Mouse (Mus musculus): Measurements from ENCODE around the gene Mta2.
"Not testable (repeated sequence)": the region's sequence is repeated elsewhere in the genome, so short reads cannot be mapped to it uniquely, and the experiment has no call there.

Mta2 gene

DNA sequence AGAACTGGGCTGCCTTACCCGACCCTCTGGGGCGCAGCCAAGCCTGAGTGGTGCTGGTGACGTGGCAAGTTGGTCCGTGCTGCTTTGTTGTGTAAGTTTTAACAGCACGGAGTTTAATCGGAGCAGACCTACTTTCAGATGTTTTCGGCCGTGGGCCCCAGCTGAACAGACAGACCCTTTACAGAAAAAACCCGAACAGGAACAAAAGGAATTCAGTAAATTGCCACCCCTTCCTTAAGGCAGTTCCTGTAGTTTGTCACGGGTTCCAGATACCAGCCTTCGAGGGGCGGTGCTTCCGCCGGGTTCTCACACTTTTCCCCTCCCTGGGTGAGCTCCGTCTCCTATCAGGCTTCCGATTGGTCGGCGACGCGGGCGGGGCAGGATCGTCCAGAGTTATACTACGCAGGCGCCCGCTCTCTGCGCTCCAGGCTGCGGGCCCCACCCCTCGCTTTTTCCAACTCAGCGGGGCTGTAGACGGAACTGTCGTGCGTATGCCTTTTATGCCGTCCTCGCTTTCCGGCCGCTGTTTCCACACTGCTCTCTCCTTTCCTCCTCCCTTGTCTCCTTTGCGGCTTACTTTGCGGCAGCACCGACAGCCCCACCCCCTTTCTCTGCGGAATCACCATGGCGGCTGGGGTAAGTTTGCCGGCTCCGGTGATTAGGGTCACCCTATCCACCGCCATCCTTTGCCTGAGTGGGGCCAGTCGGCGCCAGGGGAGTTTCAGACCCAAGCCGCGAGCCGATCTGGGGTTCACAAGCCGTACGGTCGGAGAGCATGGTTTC lies 25.1 kb downstream of the Mta2 start, which contains the start of gene Eef1g:
Eef1g (plus strand) TSS at position 452 of the 783 bp plus-strand sequence.
- DNase-seq (ENCODE audit: low read depth, low spot score): peak; percentile 99

DNA sequence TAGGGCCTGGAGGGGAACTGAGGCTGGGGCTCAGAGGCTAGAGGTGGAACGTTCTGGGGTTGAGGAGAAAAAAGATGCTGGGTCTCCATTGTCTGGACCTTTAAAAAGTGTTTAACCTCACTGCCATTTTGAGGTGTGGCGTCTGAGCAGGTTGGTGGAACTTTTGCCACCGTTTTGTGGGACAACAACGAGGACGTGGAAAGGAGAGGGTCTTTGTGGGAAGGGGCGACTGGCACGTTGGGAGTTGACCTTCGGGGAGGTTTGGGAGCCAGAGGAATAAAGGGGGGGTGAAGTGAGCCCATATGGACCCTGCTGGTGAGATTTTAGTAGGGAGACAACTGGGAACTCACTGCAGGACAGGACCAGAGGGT lies 25.7 kb downstream of the Mta2 start:
- no peak for DNase-seq (ENCODE audit: low read depth, low spot score)

DNA sequence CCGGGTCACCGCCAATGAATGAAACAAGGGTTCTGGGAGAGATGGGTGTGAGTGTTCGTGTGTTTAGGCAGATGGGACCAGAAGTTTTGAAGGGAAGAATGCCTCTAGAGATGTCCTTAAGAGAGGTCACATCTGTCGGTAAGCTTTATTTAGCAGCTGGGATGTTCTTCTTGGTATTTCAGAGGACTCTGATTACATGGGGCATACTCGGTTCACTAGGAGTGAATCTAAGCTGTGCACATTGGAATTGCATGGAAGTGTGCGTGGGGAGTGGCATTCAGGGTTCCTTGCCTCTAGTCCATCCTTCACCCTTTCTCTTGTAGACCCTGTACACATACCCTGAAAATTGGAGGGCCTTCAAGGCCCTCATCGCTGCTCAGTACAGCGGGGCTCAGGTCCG lies 26.2 kb downstream of the Mta2 start:
- DNase-seq (ENCODE audit: low read depth, low spot score): peak; percentile 38

DNA sequence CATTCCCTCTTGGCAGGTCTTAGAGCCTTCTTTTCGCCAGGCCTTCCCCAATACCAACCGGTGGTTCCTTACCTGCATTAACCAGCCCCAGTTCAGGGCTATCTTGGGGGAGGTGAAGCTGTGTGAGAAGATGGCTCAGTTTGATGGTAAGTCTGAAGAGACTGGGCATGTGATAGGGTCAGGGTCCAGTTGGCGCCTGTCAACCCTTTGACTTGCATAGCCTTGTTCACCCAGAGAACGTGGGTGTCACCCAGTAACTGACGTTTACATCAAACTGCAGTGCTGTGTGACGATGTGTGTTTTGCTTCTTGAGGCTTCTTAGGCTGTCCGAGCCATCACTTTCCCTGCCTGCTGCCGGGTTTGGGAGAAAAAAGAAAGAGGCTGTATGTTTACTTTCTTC lies 30.8 kb downstream of the Mta2 start:
- DNase-seq (ENCODE audit: low read depth, low spot score): not testable (repeated sequence)

DNA sequence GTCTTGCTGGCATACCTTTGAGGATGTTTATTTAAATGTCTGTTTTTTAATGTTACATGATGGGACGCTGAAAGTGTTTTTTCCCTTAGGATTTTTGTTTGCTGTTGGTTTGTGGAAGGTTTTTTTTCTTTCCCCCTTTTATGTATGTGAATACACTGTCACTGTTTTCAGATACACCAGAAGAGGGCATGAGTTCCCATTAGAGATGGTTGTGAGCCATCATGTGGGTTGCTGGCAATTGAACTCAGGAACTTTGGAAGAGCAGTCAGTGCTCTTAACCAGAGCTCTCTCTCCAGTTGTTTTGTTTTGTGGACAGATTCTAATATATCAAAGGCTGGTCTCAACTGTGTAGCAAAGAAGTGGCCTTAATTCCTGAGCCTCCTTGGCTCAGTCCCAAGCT lies 33.0 kb downstream of the Mta2 start:
- no peak for DNase-seq (ENCODE audit: low read depth, low spot score)

DNA sequence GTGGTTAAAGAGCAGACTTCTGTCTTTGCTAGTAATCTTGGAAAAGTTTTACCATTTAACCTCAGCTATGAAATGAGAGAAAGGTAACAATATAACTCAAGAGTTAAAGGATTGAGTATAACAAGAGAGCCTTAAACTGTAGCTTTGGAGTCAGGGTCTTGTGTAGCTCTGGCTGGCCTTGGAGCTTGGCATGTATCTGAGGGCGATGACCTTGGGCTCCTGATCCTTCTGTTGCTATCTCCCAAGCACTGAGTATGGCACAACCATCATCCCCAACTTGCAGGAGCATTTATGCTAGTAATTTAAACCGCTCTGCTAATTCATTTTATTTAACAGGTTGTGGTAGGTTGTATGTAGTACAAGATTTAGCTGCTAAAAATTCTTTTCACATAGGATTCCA lies 33.8 kb downstream of the Mta2 start:
- DNase-seq (ENCODE audit: low read depth, low spot score): no peak

DNA sequence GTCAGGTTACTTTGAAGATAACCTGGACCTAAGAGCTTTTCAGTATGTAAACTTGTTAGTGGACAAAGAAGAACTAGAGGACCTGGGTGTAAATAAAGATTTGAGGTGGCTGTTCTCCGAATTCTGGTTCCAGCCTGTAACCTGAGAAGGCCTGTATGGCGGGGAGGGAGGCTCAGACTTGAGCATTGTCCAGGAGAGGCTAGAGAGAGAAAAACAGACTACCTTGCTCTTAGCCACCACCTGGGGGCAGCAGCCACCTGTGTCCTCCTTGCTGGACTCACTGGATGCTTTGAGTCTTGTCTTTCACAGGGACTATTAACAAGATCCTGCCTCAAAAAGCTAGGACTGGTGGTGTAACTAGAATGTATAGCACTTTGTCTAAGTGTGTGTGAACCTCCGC lies 34.9 kb downstream of the Mta2 start:
- peak; percentile 54 for DNase-seq (ENCODE audit: low read depth, low spot score)

DNA sequence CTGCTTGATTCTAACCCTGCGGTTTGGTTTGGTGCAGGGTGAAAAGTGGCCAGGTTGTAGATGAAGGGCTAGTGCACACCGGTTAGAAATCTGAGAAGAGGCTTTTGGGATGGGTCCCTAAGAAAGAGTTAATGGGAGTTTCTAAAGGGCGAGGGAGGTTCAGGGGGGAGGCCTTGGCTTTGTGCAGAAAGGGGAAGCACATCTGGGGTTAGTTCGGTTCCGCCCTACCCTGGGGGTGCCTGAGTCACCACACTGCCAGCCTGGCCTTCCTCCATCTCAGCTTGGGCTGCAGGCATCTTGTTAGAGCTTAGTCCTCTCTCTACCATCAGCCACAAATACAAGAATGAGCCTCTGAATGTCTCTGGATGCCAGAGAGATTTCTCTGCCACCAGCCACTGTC lies 39.1 kb downstream of the Mta2 start:
- DNase-seq (ENCODE audit: low read depth, low spot score): peak; percentile 34

DNA sequence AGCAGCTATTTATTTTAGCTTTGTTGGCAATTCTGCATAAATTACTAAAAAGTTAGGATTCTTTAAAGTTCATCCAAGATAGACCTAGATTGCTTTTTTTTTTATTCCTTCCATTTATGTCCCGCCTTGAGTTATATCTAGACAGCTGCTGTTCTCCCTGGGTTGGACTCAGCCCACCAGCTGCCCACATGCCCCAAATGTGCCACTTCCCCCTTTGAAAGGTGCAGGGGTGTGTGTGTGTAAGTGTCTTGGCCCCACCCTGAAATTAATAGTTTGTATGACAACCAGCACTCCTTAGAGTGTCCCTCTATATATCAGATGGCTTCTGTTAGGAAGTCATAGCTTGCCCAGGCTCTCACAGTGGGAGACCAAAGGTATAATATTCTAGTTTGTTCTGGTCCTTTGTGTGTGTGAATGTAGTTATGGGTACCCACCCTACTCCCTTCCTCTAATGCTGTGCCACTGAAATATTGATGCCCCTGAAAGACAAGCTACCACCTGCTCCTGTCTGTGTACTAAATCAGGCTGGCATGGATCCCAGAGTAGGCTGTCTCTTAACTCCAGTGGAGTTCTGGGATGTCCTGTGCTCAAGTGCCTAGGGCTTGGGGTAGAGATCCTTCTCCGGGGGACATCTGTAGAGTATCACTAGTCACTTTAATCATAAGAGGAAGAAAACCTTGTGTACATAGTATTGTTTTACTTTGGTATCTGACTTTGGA lies 39.9 kb downstream of the Mta2 start:
- DNase-seq (ENCODE audit: low read depth, low spot score): peak; percentile 30

DNA sequence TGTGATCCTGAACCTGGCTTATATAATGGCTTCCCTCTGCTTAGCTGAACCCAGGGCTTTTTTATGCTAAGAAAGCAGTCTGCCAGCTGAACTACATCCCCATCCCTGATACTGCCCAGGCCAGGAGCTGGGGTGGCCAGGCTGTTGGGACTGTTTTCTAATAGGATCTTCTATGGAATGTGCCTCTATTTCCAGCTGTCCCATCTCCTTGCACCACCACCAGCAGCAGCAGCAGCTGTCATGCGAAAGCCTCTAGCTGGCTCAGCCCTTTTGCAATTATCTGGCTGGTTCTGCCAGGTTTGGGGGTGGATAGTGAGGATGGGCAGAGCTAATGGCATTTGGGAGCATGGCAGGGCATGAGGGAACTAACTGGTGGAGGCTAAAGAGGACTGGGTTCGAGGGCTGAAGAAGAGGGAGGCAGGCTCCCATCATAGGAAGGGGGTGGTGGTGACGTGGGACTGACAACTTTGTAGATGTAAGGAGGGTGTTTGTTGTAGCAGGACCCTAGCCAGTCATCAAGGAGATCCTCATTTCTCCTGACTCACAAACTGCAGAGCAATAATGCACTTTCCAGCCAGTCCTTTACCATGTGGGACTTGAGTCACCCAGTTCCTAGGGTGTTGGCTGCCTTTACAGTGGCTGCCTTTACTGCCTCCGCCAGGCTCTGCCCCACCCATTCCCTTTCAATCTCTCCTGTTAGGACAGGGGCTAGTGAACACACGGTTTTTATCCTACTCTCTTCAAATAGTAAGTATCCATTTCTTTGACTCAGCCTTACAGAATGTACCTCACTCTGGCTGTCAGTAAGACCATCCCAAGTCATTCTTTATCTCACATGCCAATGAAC lies 40.9 kb downstream of the Mta2 start:
- no peak for DNase-seq (ENCODE audit: low read depth, low spot score)

DNA sequence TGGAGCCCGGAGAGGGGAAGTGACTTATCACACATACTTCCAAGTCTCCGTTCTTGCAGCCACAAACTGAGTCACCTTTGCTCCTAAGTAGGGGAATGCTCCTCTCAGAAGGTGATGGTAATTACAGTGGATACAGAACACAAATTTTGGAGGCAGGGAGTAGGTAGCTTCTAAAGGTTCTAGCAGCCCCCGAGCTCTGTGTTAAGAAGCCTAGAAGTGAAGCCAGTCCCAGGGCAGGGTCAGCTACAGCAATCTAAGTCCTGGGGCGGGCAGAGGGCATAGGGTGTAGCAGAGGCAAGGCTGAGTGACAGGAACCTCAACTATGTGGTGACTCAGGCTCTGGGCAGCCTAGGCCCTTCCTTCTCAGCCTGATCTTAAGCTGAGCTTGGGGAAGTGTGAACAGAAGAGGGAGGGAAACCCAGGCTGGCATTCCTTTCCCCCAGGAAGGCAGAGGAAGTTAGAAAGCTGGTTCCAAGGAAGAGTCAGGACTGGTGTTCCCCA lies 41.5 kb downstream of the Mta2 start:
- DNase-seq (ENCODE audit: low read depth, low spot score): no peak

DNA sequence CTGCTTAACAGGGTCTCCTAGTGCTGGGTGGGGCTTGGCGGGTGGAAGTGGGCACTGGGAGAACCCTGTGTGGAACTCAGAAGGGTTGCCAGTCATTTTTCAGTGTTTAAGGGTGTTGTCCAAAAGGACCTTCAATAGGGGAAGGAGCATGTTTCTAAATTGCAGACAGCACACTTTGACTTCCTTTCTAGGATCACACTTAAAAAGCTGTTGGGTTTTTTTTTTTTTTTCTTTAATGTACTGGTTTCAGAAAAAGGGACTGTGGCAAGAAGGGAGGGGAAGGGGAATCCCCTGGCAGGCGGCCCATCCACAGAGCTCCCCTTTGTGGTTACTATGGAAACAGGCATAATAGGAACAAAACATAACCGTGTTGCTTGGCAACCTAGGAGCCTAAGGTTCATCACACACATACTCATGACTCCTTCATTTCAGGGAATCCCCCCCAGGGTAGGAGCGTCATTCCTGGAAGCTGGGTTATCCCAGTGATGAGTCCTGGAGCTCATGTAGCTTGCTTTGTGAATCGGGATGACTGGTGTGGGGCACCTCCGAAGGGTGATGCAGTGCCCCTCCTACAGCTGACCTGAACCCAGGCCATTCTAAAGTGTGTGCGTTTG lies 42.7 kb downstream of the Mta2 start:
- peak; percentile 46 for DNase-seq (ENCODE audit: low read depth, low spot score)

DNA sequence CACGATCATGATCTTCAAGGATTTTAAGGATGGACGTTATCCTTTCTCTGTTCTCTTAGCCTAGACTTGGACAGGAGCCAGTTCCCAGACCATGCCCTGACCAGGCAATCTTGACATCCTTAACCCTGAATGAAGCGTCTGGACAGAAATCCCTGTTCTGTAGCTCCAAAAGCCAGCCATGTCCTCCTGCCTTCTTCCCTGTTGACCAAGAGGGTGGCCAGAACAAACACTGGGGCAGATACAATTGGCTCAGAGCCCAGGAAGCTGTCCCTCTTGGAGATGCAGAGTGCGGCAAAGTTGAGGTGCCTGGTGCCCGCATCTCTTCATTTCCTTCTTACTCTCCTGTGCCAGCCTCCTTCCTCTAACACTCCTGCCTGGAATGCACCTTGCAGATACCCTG lies 44.2 kb downstream of the Mta2 start:
- DNase-seq (ENCODE audit: low read depth, low spot score): no peak

DNA sequence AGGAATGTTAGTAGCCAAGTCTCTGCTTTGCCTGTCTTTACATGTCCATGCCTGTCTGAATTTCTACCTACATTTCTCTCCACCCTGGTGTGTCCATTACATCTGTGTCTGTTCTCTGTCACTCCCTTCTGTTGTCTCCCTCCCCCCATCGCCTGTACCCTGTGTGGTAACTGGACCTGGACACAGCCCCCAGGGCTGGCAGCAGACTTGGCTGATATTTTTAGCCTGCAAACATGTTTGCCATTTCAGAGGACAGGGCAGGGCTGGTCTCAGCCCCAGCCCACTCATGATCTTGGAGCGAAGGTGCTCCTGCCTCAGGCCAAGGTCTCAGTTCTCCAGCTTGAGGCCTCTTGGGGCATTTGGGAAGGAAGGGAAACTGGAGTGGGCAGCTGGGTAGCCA lies 46.1 kb downstream of the Mta2 start:
- no peak for DNase-seq (ENCODE audit: low read depth, low spot score)

DNA sequence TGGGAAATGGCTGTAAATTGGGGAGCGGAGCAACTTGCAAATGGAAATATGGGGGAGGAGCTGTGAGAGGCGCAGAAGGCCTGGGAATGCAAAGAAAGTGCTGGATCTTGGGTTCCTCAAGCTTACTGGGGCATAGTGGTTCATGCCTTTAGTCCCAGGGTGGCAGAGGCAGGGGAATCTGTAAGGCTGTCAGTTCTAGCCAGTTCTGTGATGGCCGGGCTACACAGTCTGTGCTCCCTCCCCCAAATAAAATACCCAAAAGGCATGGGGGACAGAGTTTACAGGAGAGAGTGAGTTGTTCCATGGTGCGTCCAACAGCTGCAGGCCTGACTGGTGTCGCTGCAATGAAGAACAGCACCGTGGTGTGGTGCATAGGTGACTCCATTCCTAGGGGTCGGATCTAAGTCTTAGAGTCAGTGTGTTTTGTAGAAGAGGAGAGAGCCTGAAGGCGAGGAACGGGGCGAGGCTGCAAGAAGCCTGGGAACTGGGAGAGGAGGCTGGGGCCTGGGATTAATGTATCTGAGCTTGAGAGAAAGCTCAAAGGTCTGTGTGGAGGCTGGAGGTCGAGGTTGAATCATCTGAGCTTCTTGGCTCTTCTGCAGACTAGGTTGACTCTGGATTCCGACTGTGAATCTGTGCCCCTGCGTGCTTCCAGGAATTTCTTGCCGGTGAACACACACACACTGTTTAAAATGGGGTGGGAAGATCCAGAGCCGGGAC lies 46.8 kb downstream of the Mta2 start:
- DNase-seq (ENCODE audit: low read depth, low spot score): no peak

DNA sequence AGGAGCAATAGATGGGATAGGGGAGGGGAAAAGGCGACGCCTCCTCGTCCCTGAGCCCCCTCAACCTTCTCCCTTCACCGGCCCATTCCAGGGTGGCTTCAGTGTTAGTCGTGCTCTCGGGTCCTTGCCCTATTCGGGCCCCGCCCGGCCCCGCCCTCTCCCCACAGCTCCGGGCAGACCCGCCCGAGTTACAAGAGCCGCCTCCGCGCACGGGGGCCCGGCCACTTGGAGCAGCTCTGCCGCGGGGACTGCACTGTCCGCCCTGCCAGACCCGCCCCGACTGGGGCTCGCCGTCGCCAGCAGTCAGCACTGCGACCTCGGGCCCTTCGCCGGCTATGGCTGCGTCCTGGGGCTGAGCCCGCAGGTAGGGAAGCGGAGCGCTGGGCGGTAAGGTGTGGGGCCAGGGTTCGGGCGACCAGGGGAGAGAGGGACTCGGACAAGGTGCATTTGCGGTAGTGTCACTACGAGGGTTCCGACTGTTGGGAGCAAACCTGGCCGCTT lies 47.4 kb downstream of the Mta2 start, which contains the start of gene Ahnak:
Ahnak (plus strand) TSS at position 219 of the 501 bp plus-strand sequence.
- peak; percentile 19 for DNase-seq (ENCODE audit: low read depth, low spot score)

DNA sequence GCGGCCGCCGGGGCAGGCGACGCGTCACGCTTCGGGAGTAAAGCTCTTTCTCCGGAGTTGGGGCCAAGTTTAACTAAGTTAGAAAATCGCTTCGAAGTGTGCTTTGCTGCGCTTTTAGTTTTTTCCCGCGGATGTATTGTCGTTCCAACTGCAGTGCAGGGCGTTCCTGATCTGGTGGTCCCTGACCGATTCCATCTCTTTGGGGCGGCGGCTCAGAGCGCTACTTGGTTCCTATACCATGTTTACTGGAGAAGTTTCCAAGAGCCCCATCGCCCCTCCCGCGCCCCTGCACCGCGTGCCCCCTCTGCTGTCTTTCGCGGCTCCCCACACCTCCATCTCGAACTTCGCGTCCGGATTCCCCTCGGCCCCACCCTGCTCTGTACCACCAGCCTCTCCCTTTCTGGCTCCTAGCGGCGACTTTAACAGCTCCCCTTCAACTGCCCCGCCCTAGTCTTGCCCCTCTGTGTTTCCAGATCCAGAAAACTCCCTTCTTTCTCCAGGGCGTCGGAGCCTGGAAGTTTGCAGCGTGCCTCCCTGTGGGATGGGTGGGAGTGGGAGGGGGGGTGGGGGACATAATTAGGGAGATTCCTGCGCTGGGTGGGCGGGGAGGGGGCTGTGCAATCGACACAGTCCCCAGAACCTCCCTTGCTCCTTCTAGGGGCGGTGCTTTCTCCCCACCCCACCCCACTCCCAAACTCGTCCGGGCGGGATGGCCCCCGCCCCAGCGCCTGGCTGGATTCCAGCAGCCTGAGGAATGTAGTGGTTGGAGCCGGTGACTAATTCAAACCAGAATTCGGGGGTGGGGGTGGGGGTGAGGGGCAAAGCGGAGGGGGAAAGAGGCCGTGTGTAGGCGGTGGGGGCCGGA lies 48.1 kb downstream of the Mta2 start:
- peak; percentile 25 for DNase-seq (ENCODE audit: low read depth, low spot score)

DNA sequence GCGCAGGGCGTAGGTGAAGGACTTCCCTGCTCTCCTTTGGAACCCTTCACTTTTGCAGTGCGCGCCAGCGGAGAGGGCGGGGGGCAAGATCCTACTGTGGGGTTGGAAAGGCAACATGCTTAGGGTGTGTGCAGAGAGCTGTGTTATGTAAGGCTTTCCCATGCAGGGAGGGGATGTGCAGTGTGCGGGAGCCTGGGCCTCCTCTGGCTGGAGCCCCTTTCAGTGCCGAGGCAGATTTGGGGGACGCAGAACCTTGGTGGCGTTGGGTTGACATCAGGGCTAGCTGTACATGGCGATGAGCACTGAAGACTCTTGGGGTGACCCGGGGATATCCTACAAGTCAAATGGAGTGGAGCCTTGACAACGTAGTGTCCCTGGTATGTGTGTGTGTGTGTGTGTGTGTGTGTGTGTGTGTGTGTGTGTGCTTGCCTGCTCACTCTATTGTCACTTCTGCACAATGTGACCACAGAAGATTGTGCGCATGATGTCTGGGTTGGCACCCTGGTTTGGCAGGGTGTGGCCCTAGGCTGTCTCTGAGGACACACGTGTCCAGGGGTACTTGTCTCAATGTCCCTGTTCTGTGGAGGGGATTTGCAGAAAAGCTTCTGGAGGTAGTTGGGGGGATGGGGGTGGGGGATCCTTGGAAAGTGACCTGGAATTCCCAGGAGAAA lies 48.9 kb downstream of the Mta2 start:
- DNase-seq (ENCODE audit: low read depth, low spot score): no peak

DNA sequence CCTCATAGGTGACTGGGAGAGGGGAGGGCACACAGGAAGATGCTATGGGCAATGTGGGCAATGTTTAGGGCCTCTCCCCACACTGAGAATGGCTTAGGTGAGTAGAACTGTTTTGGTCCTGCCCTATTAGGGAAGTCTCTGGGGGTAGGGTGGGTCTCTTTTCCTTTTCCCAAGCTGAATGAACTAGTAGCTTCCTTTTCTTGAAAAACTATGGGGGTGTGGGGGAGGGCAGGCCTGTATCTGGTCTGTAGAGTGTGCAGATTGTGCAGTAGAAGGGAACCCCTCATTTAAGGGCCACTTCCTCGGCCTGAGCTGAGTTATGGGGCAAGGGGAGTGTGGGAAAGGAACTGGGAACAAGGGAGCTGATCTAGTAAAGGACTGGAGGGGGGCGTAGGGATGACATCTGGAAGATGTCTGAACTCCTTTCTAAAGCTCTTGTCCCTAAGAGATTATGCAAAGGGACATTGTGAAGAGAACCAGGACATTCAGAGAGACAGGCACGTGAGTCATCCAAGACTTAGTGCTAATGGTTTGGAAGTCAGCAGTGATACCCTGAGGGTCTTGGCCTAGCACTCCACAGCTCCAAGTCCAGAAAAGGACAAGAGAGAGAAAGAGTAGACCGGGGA lies 49.7 kb downstream of the Mta2 start:
- DNase-seq (ENCODE audit: low read depth, low spot score): no peak
